Mouse (Mus musculus) left cerebral cortex, postnatal 4 days (tissue): ENCODE results near the gene Zfp113. TPM values are rescaled to one million over a fixed set of nuclear protein-coding genes. Genes with fewer than 3 reads are reported as not detected.
A peak's percentile ranks its signal among the peaks of the same experiment; 100 is the strongest.
"Not testable (repeated sequence)": the region's sequence is repeated elsewhere in the genome, so short reads cannot be mapped to it uniquely, and the experiment has no call there.

Source experiments
- DNase-seq: peaks from one replicate; pipeline ENCODE4 v3.0.0-alpha.2; 2022
- intact Hi-C: fragments of 180-260 bp; cut with DNase I; formaldehyde crosslinking; loops from one replicate; pipeline ENCODE4 v1.15.1; 2025
- microRNA-seq: library from miRNA; unstranded; fragments of <30 nt; microRNA quantifications from one replicate; pipeline ENCODE4 v1.2.0, GENCODE M21; 2022
- total RNA-seq, 2 experiments: library from RNA; stranded (reverse); gene quantifications; 2 replicates each; pipeline ENCODE4 v1.2.3; 2021

Zfp113 gene
- total RNA-seq, 2 experiments from 2014 or later: 13.1 to 13.2 TPM

- intact Hi-C loops: no loop called here
- no peak for DNase-seq
Observed at GRCm38 (mm10) chr5:138137935-138138549, 17.5 kb downstream of the Zfp113 start.

GRCm38 (mm10) chr5:138137257-138137656, 18.3 kb downstream of the Zfp113 start:
- intact Hi-C loops: no loop called here
- no peak for DNase-seq

- no peak for DNase-seq
- intact Hi-C loops: no loop called here
Observed at GRCm38 (mm10) chr5:138132425-138133064, 23.0 kb downstream of the Zfp113 start.

DNA sequence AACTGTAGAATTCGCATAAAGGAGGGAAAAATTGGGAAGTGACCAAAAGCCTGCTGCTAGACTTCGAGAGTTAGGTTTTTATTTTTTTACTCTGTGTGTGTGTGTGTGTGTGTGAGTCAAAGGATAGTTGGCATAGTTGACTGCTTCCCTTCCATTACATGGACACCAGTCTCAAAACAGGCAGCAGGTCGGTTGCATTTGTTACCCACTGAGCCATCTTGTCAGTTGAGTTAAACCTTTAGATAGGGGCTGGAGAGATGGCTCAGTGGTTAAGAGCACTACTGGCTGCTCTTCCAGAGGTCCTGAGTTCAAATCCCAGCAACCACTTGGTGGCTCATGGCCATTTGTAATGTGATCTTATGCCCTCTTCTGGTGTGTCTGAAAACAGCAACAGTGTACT, 37.5 kb downstream of the Zfp113 start:
- intact Hi-C loops: no loop called here
- DNase-seq: no peak

- intact Hi-C loops: no loop called here
Observed at GRCm38 (mm10) chr5:138117199-138118015, 38.1 kb downstream of the Zfp113 start.

GRCm38 (mm10) chr5:138116255-138117198, 39.0 kb downstream of the Zfp113 start, which contains the start of gene Zscan21:
Gene Zscan21, plus strand, starts transcription at chr5:138116903.
- intact Hi-C loops: no loop called here
- DNase-seq: peak; percentile 86

More at GRCm38 (mm10) chr5:138117199-138118015, 38.1 kb downstream of the Zfp113 start:
- DNase-seq: peak; percentile 9

DNA sequence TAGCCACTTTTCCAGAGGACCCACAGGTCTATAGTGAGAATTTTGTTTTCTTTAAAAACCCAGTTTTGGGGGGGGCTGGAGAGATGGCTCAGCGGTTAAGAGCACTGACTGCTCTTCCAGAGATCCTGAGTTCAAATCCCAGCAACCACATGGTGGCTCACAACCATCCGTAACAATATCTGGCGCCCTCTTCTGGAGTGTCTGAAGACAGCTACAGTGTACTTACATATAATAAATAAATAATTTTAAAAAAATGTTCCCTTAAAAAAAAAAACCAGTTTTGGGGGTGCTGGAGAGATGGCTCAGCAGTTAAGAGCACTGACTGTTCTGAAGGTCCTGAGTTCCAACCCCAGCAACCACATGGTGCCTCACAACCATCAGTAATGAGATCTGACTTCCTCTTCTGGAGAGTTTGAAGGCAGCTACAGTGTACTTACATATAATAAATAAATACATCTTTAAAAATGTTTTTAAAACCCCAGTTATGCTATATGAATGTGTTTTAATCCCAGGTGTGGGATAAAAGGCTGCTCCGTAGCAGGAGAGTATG, 45.6 kb downstream of the Zfp113 start:
- DNase-seq, intact Hi-C loops: not testable (repeated sequence)

DNA sequence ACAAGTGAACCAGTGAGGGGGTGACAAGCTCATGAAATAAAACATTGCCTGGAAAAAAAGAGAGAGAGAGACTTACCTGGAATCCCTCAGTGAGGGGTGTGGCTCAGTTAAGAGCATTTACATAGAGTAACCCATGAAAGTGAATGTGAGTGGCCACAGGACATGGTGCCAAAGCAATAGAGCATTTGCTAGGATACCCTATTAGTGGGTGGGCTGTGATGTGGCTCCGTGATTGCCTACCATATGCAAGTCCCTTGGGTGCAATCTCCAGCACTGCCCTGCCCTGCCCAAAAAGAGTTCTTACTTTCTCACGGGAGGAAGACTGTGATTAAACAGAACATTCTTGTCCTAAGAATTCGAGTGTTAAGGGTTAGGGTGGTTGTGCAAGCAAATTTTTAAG, 48.4 kb downstream of the Zfp113 start:
- intact Hi-C loops: no loop called here
- DNase-seq: no peak

DNA sequence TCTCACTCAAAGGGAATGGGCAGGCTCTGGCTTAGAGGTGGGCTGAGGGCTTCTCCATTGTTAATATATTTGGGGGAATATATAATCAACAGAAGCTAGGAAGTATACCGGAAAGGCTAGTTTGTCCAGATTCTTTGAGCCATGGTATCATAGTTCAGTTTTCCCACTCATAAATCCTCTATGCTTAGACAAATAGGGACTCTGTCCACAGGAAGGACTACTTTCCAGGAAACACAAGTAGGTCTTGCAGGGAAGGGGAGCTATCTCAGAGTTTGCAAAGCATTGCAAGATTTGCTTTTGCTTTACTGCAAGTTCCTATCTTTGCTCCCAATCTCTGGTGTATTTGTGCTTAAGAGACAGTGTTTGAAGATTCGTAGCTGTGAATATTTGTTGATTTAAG, 50.6 kb downstream of the Zfp113 start:
- no peak for DNase-seq
- intact Hi-C loops: no loop called here

DNA sequence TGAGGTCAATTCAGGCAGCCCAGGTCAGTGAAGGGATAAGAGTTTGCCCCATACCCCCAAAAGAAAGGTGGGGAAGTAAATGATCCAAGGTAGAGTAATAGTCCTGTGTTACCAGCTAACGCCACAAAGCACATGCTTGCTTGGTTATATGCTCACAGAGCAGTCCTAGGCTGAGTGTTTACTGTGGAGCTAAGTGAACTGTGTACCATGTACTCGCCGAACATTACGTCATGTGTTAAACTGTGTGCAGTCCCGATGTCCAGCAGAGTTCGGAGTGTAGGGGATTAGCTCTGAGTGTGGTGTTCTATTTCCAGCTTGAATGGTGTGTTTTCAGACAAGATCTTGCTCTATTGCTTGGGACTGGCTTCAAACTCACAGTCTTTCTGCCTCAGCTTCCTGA, 61.1 kb downstream of the Zfp113 start:
- intact Hi-C loops: no loop called here
- DNase-seq: no peak

- intact Hi-C loops: no loop called here
- DNase-seq: no peak
Observed at GRCm38 (mm10) chr5:138092771-138093170, 62.8 kb downstream of the Zfp113 start.

DNA sequence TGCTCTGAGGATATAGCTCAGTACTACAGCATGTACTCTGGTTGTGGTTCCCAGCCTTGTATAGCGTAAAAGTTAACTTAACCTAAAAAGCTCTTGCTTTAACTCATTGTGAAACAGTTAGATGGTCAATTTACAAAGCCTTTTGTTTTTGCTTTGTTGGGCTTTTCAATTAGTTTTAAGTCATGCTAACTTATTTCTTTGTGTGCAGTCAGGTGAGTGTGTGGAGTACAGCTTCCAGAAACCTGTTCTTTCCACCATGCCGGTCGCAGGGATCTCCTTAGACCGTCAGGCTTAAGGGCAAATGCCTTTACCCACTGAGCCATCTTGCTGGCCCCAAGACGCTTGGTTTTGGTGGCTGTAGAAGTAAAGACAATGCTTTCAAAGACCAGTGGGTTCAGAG, 64.8 kb downstream of the Zfp113 start:
- intact Hi-C loops: no loop called here

DNA sequence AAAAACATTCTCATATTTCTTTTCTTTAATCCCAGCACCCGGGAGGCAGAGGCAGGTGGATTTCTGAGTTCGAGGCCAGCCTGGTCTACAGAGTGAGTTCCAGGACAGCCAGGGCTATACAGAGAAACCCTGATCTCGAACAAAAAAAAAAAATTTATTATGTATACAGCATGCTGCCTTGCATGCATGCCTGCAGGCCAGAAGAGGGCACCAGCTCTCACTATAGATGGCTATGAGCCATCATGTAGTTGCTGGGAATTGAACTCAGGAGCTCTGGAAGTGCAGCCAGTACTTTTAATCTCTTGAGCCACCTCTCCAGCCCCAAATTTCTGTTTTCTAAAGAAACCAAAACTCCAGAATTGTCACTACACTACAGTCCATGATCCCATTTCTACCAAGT, 65.3 kb downstream of the Zfp113 start:
- intact Hi-C loops: no loop called here

More for the DNA sequence above, 64.8 kb downstream of the Zfp113 start:
- DNase-seq: no peak

More for the DNA sequence above, 65.3 kb downstream of the Zfp113 start:
- no peak for DNase-seq

Small RNA genes within 50 kb of the gene (microRNA-seq; reads per million reads assigned to microRNA genes)
- gene Mir106b (3,257 reads per million, percentile 86 among the genes with 10 or more reads in this experiment), gene Mir25 (287 reads per million, percentile 61 among the genes with 10 or more reads in this experiment), gene Mir93 (6,844 reads per million, percentile 93 among the genes with 10 or more reads in this experiment)

Other genes starting within 250 kb of the Zfp113 start
- gene Cyp3a13, start 234.1 kb downstream of the Zfp113 start, total RNA-seq: not detected
- under 1 TPM; 0.58 to 0.76 TPM for gene Gjc3, start 192.6 kb downstream of the Zfp113 start, total RNA-seq
- not detected for gene Azgp1, start 174.2 kb downstream of the Zfp113 start, total RNA-seq
- not detected for gene Smok3a, start 134.5 kb downstream of the Zfp113 start, total RNA-seq
- gene Smok3b, start 134.3 kb downstream of the Zfp113 start, total RNA-seq: not detected
- not detected for gene Smok3c, start 102.5 kb downstream of the Zfp113 start, total RNA-seq
- 10 to 100 TPM; 44.6 to 45.1 TPM for gene Zkscan1, start 70.7 kb downstream of the Zfp113 start, total RNA-seq
- gene Zscan21, start 38.8 kb downstream of the Zfp113 start, total RNA-seq: 10 to 100 TPM; 34.9 to 35.7 TPM
- 100 to 1,000 TPM; 126 to 131 TPM for gene Cops6, start 5.3 kb upstream of the Zfp113 start, total RNA-seq
- 10 to 100 TPM; 33.2 to 37.3 TPM for gene Ap4m1, start 16.3 kb upstream of the Zfp113 start, total RNA-seq
- 10 to 100 TPM; 34.9 to 37.6 TPM for gene Mcm7, start 16.7 kb upstream of the Zfp113 start, total RNA-seq
- 10 to 100 TPM; 28.6 to 30.7 TPM for gene Taf6, start 31.7 kb upstream of the Zfp113 start, total RNA-seq
- gene Cnpy4, start 31.7 kb upstream of the Zfp113 start, total RNA-seq: 10 to 100 TPM; 17.1 to 18.4 TPM
- gene Mblac1, start 38.6 kb upstream of the Zfp113 start, total RNA-seq: 10 to 100 TPM in 1 of 2 experiments, 1 to 10 TPM in 1; 7.9 to 10.4 TPM
- gene Nxpe5, start 70.2 kb upstream of the Zfp113 start, total RNA-seq: under 1 TPM in 1 of 2 experiments, not detected in 1; 0.20 TPM
- 10 to 100 TPM; 53.1 to 60.1 TPM for gene Lamtor4, start 99.7 kb upstream of the Zfp113 start, total RNA-seq
- 10 to 100 TPM; 90.0 to 98.2 TPM for gene BC037034, start 108.3 kb upstream of the Zfp113 start, total RNA-seq
- gene Gal3st4, start 117.1 kb upstream of the Zfp113 start, total RNA-seq: 1 to 10 TPM in 1 of 2 experiments, under 1 TPM in 1; 0.86 to 1.6 TPM
- under 1 TPM in 1 of 2 experiments, not detected in 1; 0.20 TPM for gene Gm43720, start 124.2 kb upstream of the Zfp113 start, total RNA-seq
- gene Gpc2, start 124.3 kb upstream of the Zfp113 start, total RNA-seq: 100 to 1,000 TPM in 1 of 2 experiments, 10 to 100 TPM in 1; 86.4 to 104 TPM
- gene Stag3, start 124.5 kb upstream of the Zfp113 start, total RNA-seq: 1 to 10 TPM; 5.8 to 7.7 TPM
- not detected for gene Pvrig, start 186.2 kb upstream of the Zfp113 start, total RNA-seq